Mouse (Mus musculus) liver, embryonic 14.5 days (tissue): ENCODE measurements around the gene Cyp2d11.

Experiments used
- CTCF ChIP-seq: IDR thresholded peaks from 2 replicates; pipeline ENCODE4 v1.5.1; 2016; ENCODE audit warnings: antibody characterized with exemption, low read depth, control low read depth
- EP300 ChIP-seq: IDR thresholded peaks from 2 replicates; pipeline ENCODE4 v1.6.1; 2016; ENCODE audit warnings: antibody characterized with exemption, low read depth

GRCm38 (mm10) chr15:82433621-82434020 lies 39.8 kb upstream of the Cyp2d11 start:
- no peak for TF ChIP-seq CTCF
- no peak for TF ChIP-seq EP300
